Mouse (Mus musculus) left cerebral cortex, postnatal 36 days (tissue): ENCODE measurements around the gene Slc45a3. TPM values are rescaled to one million over a fixed set of nuclear protein-coding genes. Genes with fewer than 3 reads are reported as not detected.

Experiments
- DNase-seq, 2 experiments: peaks; one replicate each; pipeline ENCODE4 v3.0.0; 2021 to 2022; ENCODE audit warnings: low spot score in 2 of 2, mixed read lengths in 1 of 2
- intact Hi-C: fragments of 180-260 bp; cut with DNase I; formaldehyde crosslinking; loops from one replicate; pipeline ENCODE4 v1.15.1; 2025
- total RNA-seq, 2 experiments: library from RNA; stranded (reverse); gene quantifications; 2 replicates each; pipeline ENCODE4 v1.2.3; 2021

Gene Slc45a3
- total RNA-seq, 2 experiments from 2014 or later: 1.0 to 1.4 TPM

GRCm38 (mm10) chr1:131963085-131963951, 551 bp downstream of the Slc45a3 start:
- intact Hi-C loops: no loop called here
- no peak for DNase-seq

GRCm38 (mm10) chr1:131964100-131964499, 1.3 kb downstream of the Slc45a3 start:
- no peak for DNase-seq
- intact Hi-C loops: no loop called here

- intact Hi-C loops: no loop called here
- DNase-seq: no peak
Observed at GRCm38 (mm10) chr1:131964580-131964979, 1.8 kb downstream of the Slc45a3 start.

- intact Hi-C loops: no loop called here
- DNase-seq: no peak
Observed at GRCm38 (mm10) chr1:131965818-131966217, 3.1 kb downstream of the Slc45a3 start.

GRCm38 (mm10) chr1:131967336-131967735, 4.6 kb downstream of the Slc45a3 start:
- intact Hi-C loops: no loop called here

GRCm38 (mm10) chr1:131968556-131968955, 5.8 kb downstream of the Slc45a3 start:
- intact Hi-C loops: no loop called here
- DNase-seq: no peak

More at GRCm38 (mm10) chr1:131967336-131967735, 4.6 kb downstream of the Slc45a3 start:
- no peak for DNase-seq

- intact Hi-C loops: no loop called here
- no peak for DNase-seq
Observed at GRCm38 (mm10) chr1:131968983-131969382, 6.2 kb downstream of the Slc45a3 start.

GRCm38 (mm10) chr1:131969825-131970224, 7.1 kb downstream of the Slc45a3 start:
- no peak for DNase-seq
- intact Hi-C loops: loop anchor here (10.0 kb wide), 1 partner anchor 255 kb away; no protein-coding TSS in a partner anchor

GRCm38 (mm10) chr1:131970322-131970660, 7.5 kb downstream of the Slc45a3 start:
- intact Hi-C loops: loop anchor here (10.0 kb wide), 1 partner anchor 255 kb away; no protein-coding TSS in a partner anchor
- DNase-seq: no peak

- no peak for DNase-seq
- intact Hi-C loops: loop anchor here (10.0 kb wide), 1 partner anchor 256 kb away; no protein-coding TSS in a partner anchor
Observed at GRCm38 (mm10) chr1:131970661-131971520, 8.1 kb downstream of the Slc45a3 start.

GRCm38 (mm10) chr1:131971771-131972497, 9.2 kb downstream of the Slc45a3 start:
- intact Hi-C loops: loop anchor here (10.0 kb wide), 1 partner anchor 257 kb away; no protein-coding TSS in a partner anchor
- DNase-seq: no peak

- no peak for DNase-seq
- intact Hi-C loops: loop anchor here (10.0 kb wide), 1 partner anchor 258 kb away; no protein-coding TSS in a partner anchor
Observed at GRCm38 (mm10) chr1:131972498-131973334, 9.9 kb downstream of the Slc45a3 start.

- intact Hi-C loops: loop anchor here (10.0 kb wide), 1 partner anchor 259 kb away; no protein-coding TSS in a partner anchor
- DNase-seq: no peak
Observed at GRCm38 (mm10) chr1:131973991-131974390, 11.2 kb downstream of the Slc45a3 start.

GRCm38 (mm10) chr1:131976886-131977285, 14.1 kb downstream of the Slc45a3 start:
- no peak for DNase-seq
- intact Hi-C loops: loop anchor here (10.0 kb wide), 1 partner anchor 262 kb away; no protein-coding TSS in a partner anchor

- no peak for DNase-seq
- intact Hi-C loops: loop anchor here (5.0 kb wide), 2 partner anchors 43 to 137 kb away; no protein-coding TSS in a partner anchor
Observed at GRCm38 (mm10) chr1:131980471-131980870, 17.7 kb downstream of the Slc45a3 start.

GRCm38 (mm10) chr1:131981378-131982013, 18.7 kb downstream of the Slc45a3 start:
- intact Hi-C loops: loop anchor here (5.0 kb wide), 2 partner anchors 44 to 136 kb away; no protein-coding TSS in a partner anchor
- peak; percentile 63 to 68 for DNase-seq

- intact Hi-C loops: loop anchor here (5.0 kb wide), 2 partner anchors 46 to 134 kb away; no protein-coding TSS in a partner anchor
- peak; percentile 60 to 62 for DNase-seq
Observed at GRCm38 (mm10) chr1:131982907-131983306, 20.1 kb downstream of the Slc45a3 start.

- intact Hi-C loops: loop anchor here (5.0 kb wide), 2 partner anchors 47 to 133 kb away; no protein-coding TSS in a partner anchor
- no peak for DNase-seq
Observed at GRCm38 (mm10) chr1:131983806-131984205, 21.0 kb downstream of the Slc45a3 start.
